Mouse (Mus musculus) left cerebral cortex, postnatal 4 days (tissue): ENCODE data around the gene Olfr193. TPM values are rescaled to one million over a fixed set of nuclear protein-coding genes. Genes with fewer than 3 reads are reported as not detected.
"Not testable (repeated sequence)": the region's sequence is repeated elsewhere in the genome, so short reads cannot be mapped to it uniquely, and the experiment has no call there.

Experiments used
- DNase-seq: peaks from one replicate; pipeline ENCODE4 v3.0.0-alpha.2; 2022
- intact Hi-C: fragments of 180-260 bp; cut with DNase I; formaldehyde crosslinking; loops from one replicate; pipeline ENCODE4 v1.15.1; 2025
- total RNA-seq, 2 experiments: library from RNA; stranded (reverse); gene quantifications; 2 replicates each; pipeline ENCODE4 v1.2.3; 2021

Gene Olfr193
- not detected for total RNA-seq

DNA sequence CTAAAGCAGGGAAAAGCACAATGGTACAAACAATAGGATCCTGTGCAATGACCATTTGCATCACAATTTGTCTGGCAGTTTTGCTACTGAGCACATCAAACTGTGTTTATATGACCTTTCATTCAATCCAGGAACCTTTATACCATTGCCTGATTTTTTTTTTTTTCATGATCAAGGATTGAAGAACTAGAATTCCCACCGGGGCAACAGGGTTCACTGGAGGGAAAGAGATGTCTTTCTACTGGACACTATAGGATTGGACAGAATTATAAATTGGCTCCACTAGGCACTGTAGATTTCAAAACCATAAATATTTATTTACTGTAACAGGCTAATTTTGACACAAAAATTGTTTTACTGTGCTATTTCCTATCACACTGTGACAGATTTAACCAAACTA is at the start of gene Olfr193:
Gene Olfr193, minus strand, starts transcription at position 101 of the 400 bp plus-strand sequence.
- no peak for DNase-seq
- intact Hi-C loops: no loop called here

DNA sequence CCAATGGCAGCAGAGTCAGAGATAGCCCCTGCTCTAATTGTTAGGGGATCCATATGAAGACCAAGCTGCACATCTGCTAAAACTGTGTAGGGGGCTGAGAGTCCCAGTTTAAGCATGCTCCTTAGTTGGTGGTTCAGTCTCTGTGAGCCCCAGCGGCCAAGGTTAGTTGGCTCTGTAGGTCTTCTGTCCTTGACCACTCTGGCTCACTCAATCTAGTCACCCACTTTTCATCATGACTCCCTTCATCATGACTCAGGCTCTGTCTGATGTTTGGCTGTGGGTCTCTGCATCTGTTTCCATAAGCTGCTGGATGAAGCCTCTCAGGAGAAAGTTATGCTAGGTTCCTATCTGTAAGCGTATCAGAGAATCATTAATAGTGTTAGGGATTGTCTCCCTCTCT is 40.3 kb upstream of the Olfr193 start:
- DNase-seq: no peak
- intact Hi-C loops: no loop called here

DNA sequence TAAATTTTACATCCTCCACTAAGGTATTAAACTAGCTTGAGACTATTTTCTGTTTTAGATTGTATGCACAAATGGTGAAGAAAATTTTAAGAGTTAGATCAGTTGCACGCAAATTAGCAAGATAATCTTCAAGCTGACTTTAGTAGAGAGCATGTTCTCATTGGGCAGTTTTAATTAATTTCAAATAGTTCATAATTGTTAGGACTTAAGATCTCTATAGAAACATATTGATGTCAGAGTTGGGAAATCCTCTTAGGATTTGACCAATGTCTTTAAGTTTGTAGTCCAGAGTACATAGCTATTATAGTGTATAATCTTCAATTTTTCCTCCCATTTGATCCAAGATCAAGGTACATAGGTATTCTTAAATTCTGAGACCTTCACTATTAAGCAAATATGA is 35.1 kb upstream of the Olfr193 start, which contains the start of gene Olfr195:
Gene Olfr195, plus strand, starts transcription at position 301 of the 400 bp plus-strand sequence.
- no peak for DNase-seq
- intact Hi-C loops: no loop called here

DNA sequence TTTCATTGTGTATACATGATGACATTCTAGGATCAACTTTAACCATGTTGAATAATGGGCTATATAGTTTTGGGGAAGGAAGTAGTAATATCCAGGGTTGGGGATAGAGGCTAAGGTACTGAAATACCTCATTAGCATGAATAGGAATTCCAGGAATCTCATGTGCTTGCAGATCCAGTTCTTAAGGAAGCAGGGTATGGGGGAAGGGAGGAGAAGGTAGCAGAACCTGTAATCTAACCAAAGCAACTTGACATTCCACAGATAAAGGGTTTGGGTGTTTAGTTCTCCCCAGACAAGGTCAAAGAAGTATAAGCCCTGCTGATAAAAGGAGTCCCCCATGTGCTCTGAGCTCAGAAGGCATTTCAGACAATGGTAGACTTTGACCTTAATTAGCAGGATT is 29.4 kb upstream of the Olfr193 start:
- intact Hi-C loops: no loop called here
- DNase-seq: no peak

DNA sequence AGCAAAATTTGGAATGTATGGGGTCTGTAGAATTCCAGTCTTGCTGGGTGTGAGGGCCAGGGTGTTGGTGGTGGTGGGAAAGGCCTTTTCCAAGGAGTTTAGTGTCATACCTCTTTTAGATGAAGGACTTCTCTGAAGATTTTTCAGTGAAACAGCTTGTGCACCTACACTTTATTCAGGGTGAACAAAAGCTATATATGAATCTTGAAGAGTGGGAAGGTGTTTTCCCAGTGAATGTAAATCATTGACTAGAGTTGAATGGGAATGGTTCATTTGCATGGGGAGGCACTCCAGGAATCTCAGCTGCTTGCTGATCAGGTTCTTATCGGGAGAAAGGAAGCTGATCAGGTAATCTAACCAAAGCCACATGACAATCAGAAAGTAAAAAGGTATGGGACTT is 19.1 kb upstream of the Olfr193 start:
- intact Hi-C loops: no loop called here
- DNase-seq: no peak

- intact Hi-C loops: no loop called here
- no peak for DNase-seq
Observed at GRCm38 (mm10) chr16:59120969-59121368, 9.3 kb upstream of the Olfr193 start, which contains the start of gene Olfr194. Gene Olfr194, minus strand, starts transcription at chr16:59121069.

- DNase-seq, intact Hi-C loops: not testable (repeated sequence)
Observed at GRCm38 (mm10) chr16:59108522-59108921, 3.2 kb downstream of the Olfr193 start.

GRCm38 (mm10) chr16:59105312-59105711 is 6.4 kb downstream of the Olfr193 start:
- intact Hi-C loops: no loop called here
- DNase-seq: no peak

- DNase-seq, intact Hi-C loops: not testable (repeated sequence)
Observed at GRCm38 (mm10) chr16:59089722-59090121, 22.0 kb downstream of the Olfr193 start, which contains the start of gene Olfr191. Gene Olfr191, minus strand, starts transcription at chr16:59089822.

DNA sequence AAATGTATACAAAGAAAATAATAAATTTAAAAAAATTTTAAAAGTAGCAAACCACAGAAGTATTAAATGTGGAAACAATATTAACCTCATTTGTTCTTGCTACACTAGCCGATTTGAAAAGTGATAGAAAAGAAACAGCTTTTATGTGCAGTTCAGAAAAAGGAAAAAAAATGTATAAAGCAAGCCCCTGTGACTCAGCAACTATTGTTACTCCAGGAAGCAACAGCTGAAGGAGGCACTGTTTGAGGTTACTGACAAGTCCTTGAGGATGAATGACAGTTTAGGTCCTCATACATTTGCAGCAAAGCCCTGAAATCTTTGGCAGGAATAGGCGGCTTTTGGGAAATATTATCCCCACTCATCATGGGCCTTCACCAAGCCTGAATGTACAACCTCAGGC is 30.6 kb downstream of the Olfr193 start:
- intact Hi-C loops, DNase-seq: not testable (repeated sequence)

- no peak for DNase-seq
- intact Hi-C loops: no loop called here
Observed at GRCm38 (mm10) chr16:59077905-59078304, 33.8 kb downstream of the Olfr193 start, which contains the start of gene Olfr190. Gene Olfr190, minus strand, starts transcription at chr16:59078005.

GRCm38 (mm10) chr16:59073520-59073919 is 38.2 kb downstream of the Olfr193 start:
- intact Hi-C loops: no loop called here

DNA sequence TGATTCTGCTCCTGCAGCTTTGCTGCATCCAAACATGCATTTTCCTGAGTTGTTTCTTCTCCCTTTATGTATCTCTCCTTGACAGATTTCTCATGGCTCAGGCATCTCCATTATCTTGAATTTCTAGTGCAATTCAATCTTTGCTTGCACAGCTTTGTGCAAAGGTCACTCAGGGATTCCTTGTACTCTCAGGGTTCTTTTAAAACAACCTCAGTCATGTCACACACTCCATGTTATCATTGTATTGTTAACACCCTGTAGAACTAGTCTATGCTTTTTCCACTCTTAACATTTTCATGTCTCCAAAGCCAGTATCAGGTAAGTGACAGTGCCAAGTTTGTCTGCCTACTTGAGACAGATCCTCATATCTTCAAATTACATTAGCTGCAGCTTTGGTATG is 39.9 kb downstream of the Olfr193 start:
- intact Hi-C loops: no loop called here
- DNase-seq: no peak

More at GRCm38 (mm10) chr16:59073520-59073919, 38.2 kb downstream of the Olfr193 start:
- no peak for DNase-seq

DNA sequence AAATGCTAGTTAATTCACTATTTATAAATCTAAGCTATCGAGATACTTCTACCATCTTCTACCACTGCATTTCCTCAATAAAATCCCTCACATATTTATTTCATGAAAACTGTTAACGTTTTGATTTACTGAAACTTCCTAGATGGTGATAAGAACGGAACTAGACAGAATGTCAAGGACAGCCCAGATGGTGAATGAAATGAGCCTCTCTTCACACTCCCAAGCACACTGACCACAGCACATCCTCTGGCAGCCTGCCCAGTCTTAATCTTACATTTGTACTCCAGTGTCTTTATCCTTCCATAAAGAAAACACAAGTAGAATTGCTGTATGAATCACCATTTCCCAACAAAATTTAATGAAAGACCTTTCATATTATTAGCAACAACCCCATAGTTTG is 49.3 kb downstream of the Olfr193 start:
- DNase-seq, intact Hi-C loops: not testable (repeated sequence)

Other genes starting within 250 kb of the Olfr193 start
- not detected for gene Olfr177, start 237.1 kb downstream of the Olfr193 start, total RNA-seq
- not detected for gene Olfr178, start 219.8 kb downstream of the Olfr193 start, total RNA-seq
- gene Olfr181, start 183.1 kb downstream of the Olfr193 start, total RNA-seq: not detected
- gene Olfr180, start 182.5 kb downstream of the Olfr193 start, total RNA-seq: not detected
- gene Olfr183, start 116.5 kb downstream of the Olfr193 start, total RNA-seq: not detected
- not detected for gene Olfr186, start 81.6 kb downstream of the Olfr193 start, total RNA-seq
- not detected for gene Olfr187, start 72.1 kb downstream of the Olfr193 start, total RNA-seq
- gene Olfr190, start 33.9 kb downstream of the Olfr193 start, total RNA-seq: not detected
- gene Olfr191, start 22.1 kb downstream of the Olfr193 start, total RNA-seq: not detected
- gene Olfr194, start 9.2 kb upstream of the Olfr193 start, total RNA-seq: not detected
- gene Olfr195, start 35.2 kb upstream of the Olfr193 start, total RNA-seq: not detected
- not detected for gene Olfr196, start 58.6 kb upstream of the Olfr193 start, total RNA-seq
- not detected for gene Olfr198, start 91.7 kb upstream of the Olfr193 start, total RNA-seq
- not detected for gene Olfr199, start 107.9 kb upstream of the Olfr193 start, total RNA-seq
- gene Olfr201, start 160.8 kb upstream of the Olfr193 start, total RNA-seq: not detected
- gene Olfr202, start 174.9 kb upstream of the Olfr193 start, total RNA-seq: not detected
- gene Olfr203, start 187.0 kb upstream of the Olfr193 start, total RNA-seq: not detected
- gene Olfr204, start 206.4 kb upstream of the Olfr193 start, total RNA-seq: under 1 TPM; 0.06 to 0.12 TPM
- not detected for gene Olfr205, start 219.3 kb upstream of the Olfr193 start, total RNA-seq
- not detected for gene Olfr206, start 237.4 kb upstream of the Olfr193 start, total RNA-seq